Mouse (Mus musculus) heart, postnatal 4 days (tissue): ENCODE data around the gene Trio. TPM values are rescaled to one million over a fixed set of nuclear protein-coding genes. Genes with fewer than 3 reads are reported as not detected.

Experiments
- DNase-seq: peaks from one replicate; pipeline ENCODE4 v3.0.0; 2021
- total RNA-seq, 2 experiments: library from RNA; stranded (reverse); gene quantifications; 2 replicates each; pipeline ENCODE4 v1.2.3; 2021

The Trio gene
- total RNA-seq, 2 experiments from 2014 or later = 91.2 to 98.7 TPM

- DNase-seq = no peak
These were observed 33.6 kb downstream of the Trio start for GRCm38 (mm10) chr15:27991892-27992593.

DNA sequence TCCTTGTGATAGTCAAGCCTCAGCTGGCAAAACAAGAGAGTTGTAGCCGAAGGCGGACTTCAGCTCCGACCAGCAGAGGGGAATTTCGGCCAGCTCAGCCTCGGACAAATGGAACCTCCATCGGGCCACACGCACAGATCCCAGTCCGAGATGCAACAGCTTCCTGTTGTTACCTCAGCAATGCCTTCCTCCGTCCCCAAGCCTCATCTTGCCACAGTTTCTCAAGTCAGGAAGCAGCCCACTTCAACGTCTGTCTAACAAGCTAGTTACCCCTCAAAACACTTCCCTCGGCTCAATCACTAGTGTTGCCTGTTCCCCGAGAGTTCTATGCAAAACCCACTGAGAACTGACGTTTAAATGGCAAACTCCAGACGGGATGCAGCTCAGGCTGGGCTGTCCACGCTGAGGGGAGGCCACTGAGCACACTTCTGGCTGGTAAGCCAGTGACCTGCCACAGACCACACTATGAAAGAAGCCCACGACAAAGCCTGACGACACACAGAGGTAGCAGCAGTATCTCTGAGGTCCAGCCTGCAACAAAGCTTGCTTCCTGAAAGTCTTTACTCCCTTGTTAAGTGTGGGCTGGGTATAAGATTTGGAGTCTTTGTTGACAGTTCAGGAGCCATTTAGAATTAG lies 34.5 kb downstream of the Trio start:
- no peak for DNase-seq

DNA sequence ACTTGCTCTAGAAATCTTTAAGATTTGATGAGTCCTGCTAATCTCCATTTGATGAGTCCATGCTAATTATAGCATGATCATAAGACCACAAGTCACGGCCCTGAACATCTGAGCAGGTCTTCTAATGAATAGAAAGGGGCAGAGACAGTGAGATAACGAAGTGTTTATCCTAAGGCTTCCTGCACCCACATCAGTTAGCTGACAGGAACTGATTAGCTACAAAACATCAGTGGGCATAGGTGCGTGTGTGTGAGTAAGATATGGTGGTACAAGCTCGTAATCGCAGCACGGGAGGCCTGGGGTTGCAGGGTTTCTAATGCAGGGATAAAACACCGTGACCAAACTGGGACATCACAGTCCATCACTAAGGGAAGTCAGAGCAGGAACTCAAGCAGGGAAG lies 37.7 kb downstream of the Trio start:
- no peak for DNase-seq

GRCm38 (mm10) chr15:27984881-27985280 lies 40.8 kb downstream of the Trio start:
- DNase-seq = no peak

DNA sequence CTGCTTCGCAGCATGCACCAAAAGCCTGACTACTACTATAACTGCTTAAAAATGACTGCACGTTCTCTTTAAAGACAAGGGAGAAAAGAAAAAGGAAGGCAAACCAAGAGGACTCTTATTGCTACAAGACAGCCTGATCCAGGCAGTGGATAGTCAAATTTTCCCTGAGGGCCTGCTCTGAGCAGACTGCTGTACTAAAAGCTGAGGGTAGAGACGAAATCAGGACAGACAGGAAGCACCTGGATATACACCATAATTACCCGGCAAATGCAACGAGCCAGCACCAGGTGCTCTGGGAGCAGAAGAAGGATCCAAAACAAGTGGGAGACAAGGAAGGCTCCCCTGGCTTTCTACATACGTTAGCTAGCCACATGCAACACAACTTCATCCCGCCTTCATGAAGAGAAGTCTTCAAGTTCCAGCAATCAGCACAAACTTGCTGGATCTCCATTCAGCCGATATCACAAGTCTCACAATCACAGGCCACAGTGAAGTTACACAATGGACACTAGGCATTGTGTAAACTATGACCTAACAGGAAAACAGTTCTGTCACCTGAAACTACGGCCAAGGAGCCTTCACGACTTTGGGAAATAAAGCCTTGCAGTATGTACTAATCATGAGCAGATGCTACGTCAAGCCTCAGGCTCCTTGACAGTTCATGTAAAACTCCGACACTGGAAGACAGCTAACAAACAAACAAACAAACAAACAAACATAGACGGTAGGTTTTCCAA lies 43.7 kb downstream of the Trio start:
- DNase-seq = no peak

DNA sequence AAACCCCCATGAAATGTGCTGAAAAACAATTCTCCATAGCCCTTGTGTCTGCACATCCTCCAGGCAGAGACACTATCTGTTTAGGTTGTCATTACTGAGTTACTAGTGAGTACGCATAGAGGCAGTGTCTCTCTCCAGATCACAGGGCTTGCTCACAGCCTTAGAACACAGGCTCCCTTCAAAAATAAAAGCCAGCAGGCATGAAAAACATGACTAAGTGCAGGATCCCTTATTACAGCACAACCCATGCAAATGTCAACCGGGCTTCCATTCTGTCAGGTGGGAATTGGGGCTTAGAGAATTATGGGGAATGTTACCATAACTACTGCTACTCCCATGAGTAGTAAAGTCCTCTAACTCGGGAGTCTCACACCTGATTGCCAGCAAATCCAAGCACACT lies 44.4 kb downstream of the Trio start:
- no peak for DNase-seq

DNA sequence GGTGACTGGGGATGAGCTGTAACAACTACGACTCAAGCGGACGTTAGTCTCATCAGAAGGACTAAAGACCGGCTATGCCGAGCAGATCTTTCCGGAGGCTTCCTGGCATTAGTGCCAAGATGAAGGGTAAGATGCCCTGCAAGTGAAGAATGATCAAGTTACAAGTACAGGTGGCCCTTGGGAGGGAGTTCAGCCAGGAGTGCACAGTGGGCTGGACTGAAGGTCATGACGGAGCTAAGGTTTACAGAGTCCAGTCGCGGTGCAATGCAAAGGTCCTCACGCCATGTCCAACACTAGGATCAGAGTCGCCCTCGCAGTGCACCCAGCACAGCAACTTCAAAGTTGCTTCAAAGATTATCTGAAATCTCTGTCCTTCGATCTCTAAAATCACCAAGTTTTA lies 45.2 kb downstream of the Trio start:
- no peak for DNase-seq

GRCm38 (mm10) chr15:27976950-27977349 lies 48.7 kb downstream of the Trio start:
- no peak for DNase-seq

GRCm38 (mm10) chr15:27976366-27976765 lies 49.3 kb downstream of the Trio start:
- no peak for DNase-seq

GRCm38 (mm10) chr15:27974637-27975036 lies 51.0 kb downstream of the Trio start:
- DNase-seq = no peak

GRCm38 (mm10) chr15:27968183-27968582 lies 57.5 kb downstream of the Trio start:
- DNase-seq = no peak

DNA sequence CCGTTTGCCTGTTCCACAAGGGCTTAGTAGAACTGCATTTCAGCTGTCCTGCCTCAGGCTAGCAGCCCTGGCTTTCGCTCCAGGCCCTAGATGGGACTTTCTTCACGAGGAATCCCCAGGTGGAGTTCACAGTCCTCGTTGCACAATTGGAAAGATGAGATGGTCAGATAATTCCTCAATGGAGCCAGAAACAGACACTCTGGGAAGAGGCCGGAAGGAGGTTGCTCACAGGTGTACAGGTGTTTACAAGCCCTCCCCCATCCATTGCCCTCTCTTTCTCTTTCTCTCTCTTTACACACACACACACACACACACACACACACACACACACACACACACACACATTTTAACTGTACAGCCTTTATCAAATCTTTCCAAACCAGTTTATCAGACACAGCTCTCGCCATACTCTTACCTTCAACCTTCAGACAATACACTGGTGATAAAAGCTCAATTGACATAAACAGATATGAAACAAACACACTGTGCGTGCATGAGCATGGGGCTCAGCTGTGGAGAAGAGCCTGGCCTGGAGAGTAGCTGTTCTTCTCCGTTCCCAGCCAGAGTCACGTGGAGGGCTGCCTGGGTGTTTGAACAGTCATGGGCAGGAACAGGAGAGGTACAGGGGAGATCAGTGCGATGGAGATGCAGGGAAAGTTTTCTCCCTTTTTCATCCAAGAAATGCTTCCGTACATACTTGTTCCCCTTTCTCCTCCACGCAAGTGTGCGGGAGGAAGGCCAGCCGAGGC lies 58.3 kb downstream of the Trio start:
- DNase-seq = no peak

- DNase-seq = no peak
These were observed 60.8 kb downstream of the Trio start for GRCm38 (mm10) chr15:27964877-27965276.

DNA sequence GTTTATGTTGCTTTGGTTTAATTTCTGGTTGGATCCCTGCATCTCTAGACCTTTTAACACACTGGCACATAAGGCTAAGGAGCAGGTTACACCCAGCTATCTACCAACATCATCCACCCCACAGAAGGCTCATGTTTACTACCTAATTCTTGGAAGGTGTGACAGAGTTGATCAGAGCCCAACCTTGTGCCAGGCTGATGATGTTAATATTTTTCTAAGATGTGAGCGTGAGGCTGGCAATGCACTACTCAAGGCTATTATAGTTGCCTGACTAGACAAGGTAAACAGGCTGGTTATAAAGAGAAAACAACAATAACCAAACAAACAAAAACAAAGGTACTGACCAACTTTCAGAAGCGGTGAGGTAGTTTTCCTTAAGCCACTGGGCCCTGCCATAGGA lies 62.1 kb downstream of the Trio start:
- no peak for DNase-seq

DNA sequence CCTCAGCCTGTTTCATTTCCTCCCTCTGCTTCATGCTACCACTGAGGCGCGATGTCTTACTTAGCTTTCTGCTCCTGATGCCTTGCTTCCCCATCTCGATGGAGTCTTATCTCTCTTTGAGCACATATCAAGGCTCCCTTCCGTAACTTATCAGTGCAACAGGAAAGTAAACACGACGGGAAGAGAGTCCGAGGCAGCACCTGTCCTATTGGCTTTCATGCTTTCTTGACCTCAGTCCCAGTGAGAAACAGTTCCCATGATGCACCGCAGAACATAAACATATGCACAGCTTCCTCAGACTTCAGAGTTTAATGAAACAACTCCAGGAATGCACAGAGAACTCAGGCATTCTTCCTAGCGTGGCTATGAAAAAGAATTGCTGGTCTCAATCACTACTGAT lies 65.0 kb downstream of the Trio start:
- no peak for DNase-seq

DNA sequence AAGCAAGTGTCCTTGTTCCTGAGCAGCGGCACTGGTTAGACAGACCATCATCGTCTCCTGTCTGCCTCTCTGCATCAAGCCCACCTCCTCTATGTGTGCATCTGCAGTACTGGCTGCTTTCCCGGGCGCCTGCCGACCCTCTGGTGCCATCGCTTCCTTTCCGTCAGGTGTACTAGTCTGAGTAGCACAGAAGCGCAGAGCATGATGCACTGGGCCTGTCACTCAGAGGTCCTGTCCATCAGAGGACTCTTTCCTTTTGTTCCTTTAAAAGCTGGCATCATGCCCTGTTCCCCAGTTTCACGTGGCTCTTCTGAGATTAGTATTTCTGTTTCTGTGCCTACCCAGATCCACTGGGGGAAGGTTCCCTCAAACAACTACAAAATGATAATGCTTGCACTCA lies 67.8 kb downstream of the Trio start:
- no peak for DNase-seq

GRCm38 (mm10) chr15:27955614-27956013 lies 70.0 kb downstream of the Trio start:
- no peak for DNase-seq

GRCm38 (mm10) chr15:27954356-27954755 lies 71.3 kb downstream of the Trio start:
- no peak for DNase-seq

- no peak for DNase-seq
These were observed 72.1 kb downstream of the Trio start for GRCm38 (mm10) chr15:27953570-27953969.

DNA sequence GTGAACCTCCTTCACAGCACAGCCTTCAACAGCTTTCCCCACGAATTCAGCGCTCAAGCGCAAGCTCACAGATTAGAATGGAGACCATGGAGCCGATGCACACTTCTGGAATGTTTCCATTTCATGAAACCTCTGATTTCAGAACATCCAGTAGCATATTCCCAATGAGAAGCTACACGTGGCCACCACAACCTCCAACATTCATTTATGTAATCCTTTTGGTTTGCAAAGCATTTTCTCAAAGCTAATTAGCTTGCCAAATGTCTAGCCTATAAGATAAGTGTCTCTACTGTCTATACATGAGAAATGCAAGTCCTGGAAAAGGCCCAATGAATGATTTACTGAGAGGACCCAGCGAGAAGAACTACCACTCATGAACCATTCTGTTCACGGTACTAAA lies 74.5 kb downstream of the Trio start:
- no peak for DNase-seq

DNA sequence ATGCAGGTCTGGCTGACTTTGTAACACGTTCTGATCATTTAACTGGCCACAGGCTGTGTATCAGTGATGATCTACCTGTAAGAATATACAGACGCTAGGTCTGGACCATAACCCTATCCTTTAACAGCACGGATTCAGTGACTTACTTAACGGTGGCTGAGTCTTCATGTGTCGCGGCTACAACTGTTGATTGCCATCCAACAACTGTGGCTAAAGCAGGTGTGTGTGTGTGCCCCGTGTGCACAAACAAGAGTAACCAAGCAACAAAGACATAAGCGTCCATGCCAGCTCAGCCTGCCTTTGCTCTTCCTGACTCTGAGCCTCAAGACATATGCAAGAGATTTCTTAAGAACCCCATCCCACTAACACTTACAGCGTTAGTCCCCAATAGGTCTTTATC lies 76.5 kb downstream of the Trio start:
- DNase-seq = no peak

GRCm38 (mm10) chr15:27947880-27948279 lies 77.8 kb downstream of the Trio start:
- no peak for DNase-seq

DNA sequence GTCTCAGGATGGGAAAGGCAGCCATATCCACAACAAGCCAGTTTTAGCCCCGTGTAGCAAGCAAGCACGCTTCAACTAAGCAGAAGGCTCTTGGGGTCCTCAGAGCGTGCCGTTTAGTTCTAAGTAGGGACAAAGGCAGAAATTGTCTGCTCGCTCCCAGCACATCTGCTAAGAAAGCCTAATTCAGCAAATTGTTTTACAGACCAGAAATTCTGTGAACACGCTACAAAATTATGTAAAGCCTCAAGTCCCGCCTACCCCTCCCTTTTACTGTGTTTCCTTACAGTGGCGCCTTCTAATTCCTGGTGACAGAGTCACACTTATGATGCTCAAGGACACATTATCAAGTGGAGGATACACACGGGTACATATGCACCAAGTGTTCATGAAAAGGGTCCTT lies 80.1 kb downstream of the Trio start:
- DNase-seq = no peak
